Comparison of ENCODE assay signal across 9 mouse cellular contexts in genomic region chr3:61243876-61244527, GRCm38 (mm10).
DNase-seq lines count a peak whose midpoint lies in the region; ATAC-seq and TF ChIP-seq lines count a peak whose summit lies in the region.
"Had no signal": no experiment of that assay in that cellular context is flagged by ENCODE, and none has a peak within 500 bp of the region (broad histone marks: within the 10 kb centered on the region; RNA-seq: fewer than 3 reads in every experiment).

No protein-coding gene starts in this region.

- no peak overlapping the region for H3K4me2 ChIP-seq in midbrain, embryonic 11.5 days
- H3K4me2 ChIP-seq: neural tube, embryonic 13.5 days had no signal

- 22% methylated on average over 6 of the region's 6 CpGs for WGBS in midbrain, embryonic 11.5 days
- 22% methylated on average over 6 of the region's 6 CpGs for WGBS in midbrain, embryonic 10.5 days
- WGBS in small intestine, adult 2 months, result 18% methylated on average over 6 of the region's 6 CpGs

- no peaks in the 10 kb centered on the region for H3K4me1 ChIP-seq in midbrain, embryonic 11.5 days (ENCODE audit: control insufficient read depth, insufficient read depth, low read length)
- no peaks in the 10 kb centered on the region for H3K4me1 ChIP-seq in midbrain, embryonic 10.5 days
- H3K4me1 ChIP-seq in small intestine, adult 2 months (ENCODE audit: control insufficient read depth, insufficient read depth, insufficient read length, low read length), result no peaks in the 10 kb centered on the region
- H3K4me1 ChIP-seq: neural tube, embryonic 13.5 days had no signal

- DNase-seq in adrenal gland, postnatal 25 days, result peak; percentile 2
- no peak for DNase-seq in adrenal gland, adult 2 months
- DNase-seq in midbrain, embryonic 11.5 days (ENCODE audit: low spot score, missing footprints), result peak; percentile 90
- DNase-seq in midbrain, embryonic 10.5 days (ENCODE audit: low spot score), result no peak
- peak; percentile 80 for DNase-seq in embryo, embryonic 10.5 days (ENCODE audit: low spot score)
- peak; percentile 16 for DNase-seq in hindlimb bud, embryonic 11.5 days (ENCODE audit: extremely low spot score, low read depth, low spot score)
- peak; percentile 46 for DNase-seq in lung, postnatal 36 days

- H3K27me3 ChIP-seq in midbrain, embryonic 11.5 days (ENCODE audit: control insufficient read depth, insufficient read depth, low read length), result no peaks in the 10 kb centered on the region
- H3K27me3 ChIP-seq in midbrain, embryonic 10.5 days (ENCODE audit: low read depth, poor library complexity, severe bottlenecking), result no peaks in the 10 kb centered on the region
- H3K27me3 ChIP-seq in small intestine, adult 2 months (ENCODE audit: control insufficient read depth, insufficient read depth, low read length), result no peaks in the 10 kb centered on the region
- H3K27me3 ChIP-seq: neural tube, embryonic 13.5 days had no signal

- ATAC-seq in midbrain, embryonic 11.5 days (ENCODE audit: low FRiP score), result 0 out of 2 replicates have a peak, but pooled peaks have one; percentile 59

- H3K27ac ChIP-seq in midbrain, embryonic 11.5 days (ENCODE audit: low read depth, low read length), result no peak overlapping the region
- H3K27ac ChIP-seq in midbrain, embryonic 10.5 days (replicated peaks), result no peak overlapping the region
- H3K27ac ChIP-seq in small intestine, adult 2 months (ENCODE audit: insufficient read depth, low read depth, low read length), result no peak overlapping the region
- H3K27ac ChIP-seq: neural tube, embryonic 13.5 days had no signal

- TF ChIP-seq POLR2A in small intestine, adult 2 months (IDR thresholded peaks at IDR 0.05; ENCODE audit: low read depth, low read length), result no peak

- no peaks in the 10 kb centered on the region for H3K36me3 ChIP-seq in midbrain, embryonic 11.5 days (ENCODE audit: control insufficient read depth, insufficient read depth, low read length)
- no peaks in the 10 kb centered on the region for H3K36me3 ChIP-seq in midbrain, embryonic 10.5 days
- H3K36me3 ChIP-seq in small intestine, adult 2 months (ENCODE audit: control insufficient read depth, insufficient read depth, low read length), result no peaks in the 10 kb centered on the region
- H3K36me3 ChIP-seq: neural tube, embryonic 13.5 days had no signal

- TF ChIP-seq CTCF in small intestine, adult 2 months (IDR thresholded peaks at IDR 0.05; ENCODE audit: extremely low read depth, insufficient read length, insufficient replicate concordance, low read depth, low read length), result 0 out of 2 replicates have a peak, but pooled peaks have one; percentile 10

- no peak overlapping the region for H3K4me3 ChIP-seq in midbrain, embryonic 11.5 days (ENCODE audit: low read depth, low read length)
- no peak overlapping the region for H3K4me3 ChIP-seq in midbrain, embryonic 10.5 days
- H3K4me3 ChIP-seq in small intestine, adult 2 months (ENCODE audit: low read depth, low read length), result no peak overlapping the region
- H3K4me3 ChIP-seq: neural tube, embryonic 13.5 days had no signal

- H3K9ac ChIP-seq in midbrain, embryonic 11.5 days (ENCODE audit: low read length), result no peak overlapping the region
- H3K9ac ChIP-seq: neural tube, embryonic 13.5 days had no signal

- no peaks in the 10 kb centered on the region for H3K9me3 ChIP-seq in midbrain, embryonic 11.5 days (ENCODE audit: control insufficient read depth, low read length)
- H3K9me3 ChIP-seq in midbrain, embryonic 10.5 days (replicated peaks), result no peaks in the 10 kb centered on the region
- H3K9me3 ChIP-seq: neural tube, embryonic 13.5 days had no signal

Comparison
In these comparisons a context has a peak if more than half of its experiments do, and no peak if none do; other contexts are left out.
1. DNase-seq: peak in adrenal gland, postnatal 25 days (single experiment), midbrain, embryonic 11.5 days (single experiment), embryo, embryonic 10.5 days (single experiment), hindlimb bud, embryonic 11.5 days (single experiment) and lung, postnatal 36 days (single experiment); none in adrenal gland, adult 2 months (single experiment) and midbrain, embryonic 10.5 days (single experiment).